Mouse (Mus musculus) forebrain, embryonic 10.5 days (tissue): Measurements from ENCODE around the gene Car2. TPM values are rescaled to one million over a fixed set of nuclear protein-coding genes. Genes with fewer than 3 reads are reported as not detected.

Experiments used
- DNase-seq: peaks from one replicate; pipeline ENCODE4 v3.0.0-alpha.2; 2017; ENCODE audit warnings: low spot score; ENCODE audit errors: extremely low spot score
- H3K27ac ChIP-seq: fragments of 300-500 bp; sonication (generic); 2 replicates; pipeline ENCODE4 v1.5.1; 2016; ENCODE audit warnings: mild to moderate bottlenecking
- H3K27me3 ChIP-seq: fragments of 300-500 bp; sonication (generic); 2 replicates; pipeline ENCODE4 v1.6.1; 2016; ENCODE audit warnings: mild to moderate bottlenecking; ENCODE audit not compliant: poor library complexity, severe bottlenecking
- H3K36me3 ChIP-seq: fragments of 300-500 bp; sonication (generic); replicated peaks from 2 replicates; pipeline ENCODE4 v1.6.1; 2016; ENCODE audit warnings: mild to moderate bottlenecking, moderate library complexity
- H3K4me1 ChIP-seq: fragments of 300-500 bp; sonication (generic); 2 replicates; pipeline ENCODE4 v1.6.1; 2016
- H3K4me3 ChIP-seq: fragments of 300-500 bp; sonication (generic); 2 replicates; pipeline ENCODE4 v1.5.1; 2016; ENCODE audit warnings: mild to moderate bottlenecking, moderate library complexity
- H3K9me3 ChIP-seq: fragments of 300-500 bp; sonication (generic); 2 replicates; pipeline ENCODE4 v1.6.1; 2016; ENCODE audit warnings: mild to moderate bottlenecking, moderate library complexity
- WGBS: fragments of 180-500 bp; shearing (Covaris S2); methylation state at CpG from one replicate; pipeline ENCODE4 v1.1.7; 2016; 5-methylcytosine and 5-hydroxymethylcytosine counted together
- polyA plus RNA-seq: library from polyadenylated mRNA; unstranded; fragments of >200 nt; fragmentation: Nextera tagmentation; extraction: Ambion mirVana; gene quantifications from 2 replicates; pipeline ENCODE4 v1.2.1, GENCODE M21; 2016

The Car2 gene
- polyA plus RNA-seq, 1 experiment from 2014 or later: 120 TPM

GRCm38 (mm10) chr3:14863922-14864321 lies 22.2 kb upstream of the Car2 start:
- Histone ChIP-seq H3K4me3 (no peak overlapping the region), H3K9me3 (no peaks in the 10 kb centered on the region), H3K36me3 (no peaks in the 10 kb centered on the region), H3K27ac (no peak overlapping the region), H3K27me3 (0 out of 2 replicates have a peak, but pooled peaks cover 2% of the 10 kb centered on the region), H3K4me1 (peaks cover 19% of the 10 kb centered on the region)
- no peak for DNase-seq
- WGBS: 89% methylated on average over 2 of the region's 2 CpGs

GRCm38 (mm10) chr3:14865941-14866340 lies 20.1 kb upstream of the Car2 start:
- no peak for DNase-seq
- H3K36me3 ChIP-seq: no peaks in the 10 kb centered on the region
- H3K4me3 ChIP-seq: no peak overlapping the region
- peaks cover 6% of the 10 kb centered on the region; the same call in 1 of the 2 replicates for H3K27me3 ChIP-seq
- no peaks in the 10 kb centered on the region for H3K9me3 ChIP-seq
- H3K27ac ChIP-seq: no peak overlapping the region
- H3K4me1 ChIP-seq: peaks cover 25% of the 10 kb centered on the region
- WGBS: 69% methylated on average over 2 of the region's 2 CpGs

- H3K4me1 ChIP-seq: peaks cover 5% of the 10 kb centered on the region; the same call in 1 of the 2 replicates
- DNase-seq: peak; percentile 70
- no peak overlapping the region for H3K4me3 ChIP-seq
- H3K27ac ChIP-seq: no peak overlapping the region
- peaks cover 6% of the 10 kb centered on the region; the same call in 1 of the 2 replicates for H3K27me3 ChIP-seq
- H3K36me3 ChIP-seq: no peaks in the 10 kb centered on the region
- WGBS: 19% methylated on average over 11 of the region's 11 CpGs
- no peaks in the 10 kb centered on the region for H3K9me3 ChIP-seq
These were observed 16.3 kb upstream of the Car2 start for GRCm38 (mm10) chr3:14869779-14870178.

- Histone ChIP-seq H3K4me3 (no peak overlapping the region), H3K36me3 (no peaks in the 10 kb centered on the region), H3K27ac (no peak overlapping the region), H3K27me3 (peaks cover 6% of the 10 kb centered on the region; the same call in 1 of the 2 replicates), H3K4me1 (peaks cover 5% of the 10 kb centered on the region; the same call in 1 of the 2 replicates), H3K9me3 (no peaks in the 10 kb centered on the region)
- WGBS: 76% methylated on average over 1 of the region's 1 CpGs
- DNase-seq: no peak
These were observed 15.5 kb upstream of the Car2 start for GRCm38 (mm10) chr3:14870528-14870927.

- Histone ChIP-seq H3K27me3 (peaks cover 6% of the 10 kb centered on the region; the same call in 1 of the 2 replicates), H3K9me3 (no peaks in the 10 kb centered on the region), H3K27ac (no peak overlapping the region), H3K4me1 (peaks cover 5% of the 10 kb centered on the region; the same call in 1 of the 2 replicates), H3K4me3 (no peak overlapping the region), H3K36me3 (no peaks in the 10 kb centered on the region)
- no peak for DNase-seq
- WGBS: 55% methylated on average over 7 of the region's 7 CpGs
These were observed 14.7 kb upstream of the Car2 start for GRCm38 (mm10) chr3:14871386-14871785.

GRCm38 (mm10) chr3:14874402-14875040 lies 11.6 kb upstream of the Car2 start:
- Histone ChIP-seq H3K9me3 (no peaks in the 10 kb centered on the region), H3K4me3 (no peak overlapping the region), H3K4me1 (peaks cover 5% of the 10 kb centered on the region; the same call in 1 of the 2 replicates), H3K27me3 (no peaks in the 10 kb centered on the region), H3K36me3 (no peaks in the 10 kb centered on the region), H3K27ac (no peak overlapping the region)
- WGBS: 51% methylated on average over 8 of the region's 8 CpGs
- DNase-seq: no peak

GRCm38 (mm10) chr3:14876325-14876918 lies 9.7 kb upstream of the Car2 start:
- no peaks in the 10 kb centered on the region for H3K27me3 ChIP-seq
- H3K36me3 ChIP-seq: no peaks in the 10 kb centered on the region
- DNase-seq: no peak
- no peak overlapping the region for H3K27ac ChIP-seq
- H3K4me1 ChIP-seq: no peaks in the 10 kb centered on the region
- WGBS: 81% methylated on average over 9 of the region's 9 CpGs
- H3K4me3 ChIP-seq: no peak overlapping the region
- no peaks in the 10 kb centered on the region for H3K9me3 ChIP-seq

- WGBS: 85% methylated on average over 7 of the region's 7 CpGs
These were observed 8.7 kb upstream of the Car2 start for GRCm38 (mm10) chr3:14877251-14877909.

GRCm38 (mm10) chr3:14878749-14879223 lies 7.3 kb upstream of the Car2 start:
- Histone ChIP-seq H3K9me3 (no peaks in the 10 kb centered on the region), H3K4me3 (no peak overlapping the region), H3K36me3 (no peaks in the 10 kb centered on the region), H3K27me3 (0 out of 2 replicates have a peak, but pooled peaks cover 4% of the 10 kb centered on the region), H3K4me1 (no peaks in the 10 kb centered on the region), H3K27ac (no peak overlapping the region)
- no peak for DNase-seq
- 80% methylated on average over 6 of the region's 6 CpGs for WGBS

More at GRCm38 (mm10) chr3:14877251-14877909, 8.7 kb upstream of the Car2 start:
- no peak for DNase-seq
- Histone ChIP-seq H3K36me3 (no peaks in the 10 kb centered on the region), H3K27me3 (no peaks in the 10 kb centered on the region), H3K4me1 (no peaks in the 10 kb centered on the region), H3K9me3 (no peaks in the 10 kb centered on the region), H3K4me3 (no peak overlapping the region), H3K27ac (no peak overlapping the region)

GRCm38 (mm10) chr3:14879293-14879692 lies 6.8 kb upstream of the Car2 start:
- Histone ChIP-seq H3K27me3 (0 out of 2 replicates have a peak, but pooled peaks cover 4% of the 10 kb centered on the region), H3K36me3 (no peaks in the 10 kb centered on the region), H3K4me1 (no peaks in the 10 kb centered on the region), H3K9me3 (no peaks in the 10 kb centered on the region), H3K4me3 (no peak overlapping the region), H3K27ac (no peak overlapping the region)
- no peak for DNase-seq
- 88% methylated on average over 3 of the region's 3 CpGs for WGBS

- 78% methylated on average over 2 of the region's 2 CpGs for WGBS
- H3K27ac ChIP-seq: no peak overlapping the region
- DNase-seq: no peak
- H3K27me3 ChIP-seq: peaks cover 9% of the 10 kb centered on the region; the same call in 1 of the 2 replicates
- no peaks in the 10 kb centered on the region for H3K36me3 ChIP-seq
- H3K4me1 ChIP-seq: no peaks in the 10 kb centered on the region
- no peaks in the 10 kb centered on the region for H3K9me3 ChIP-seq
- H3K4me3 ChIP-seq: no peak overlapping the region
These were observed 5.8 kb upstream of the Car2 start for GRCm38 (mm10) chr3:14880277-14880676.

- Histone ChIP-seq H3K27ac (no peak overlapping the region), H3K4me3 (no peak overlapping the region), H3K36me3 (no peaks in the 10 kb centered on the region), H3K27me3 (peaks cover 16% of the 10 kb centered on the region), H3K4me1 (peaks cover 8% of the 10 kb centered on the region), H3K9me3 (no peaks in the 10 kb centered on the region)
- no peak for DNase-seq
These were observed 4.1 kb upstream of the Car2 start for GRCm38 (mm10) chr3:14882005-14882404.

- H3K36me3 ChIP-seq: no peaks in the 10 kb centered on the region
- no peak overlapping the region for H3K27ac ChIP-seq
- H3K27me3 ChIP-seq: peaks cover 23% of the 10 kb centered on the region
- H3K4me3 ChIP-seq: no peak overlapping the region
- 80% methylated on average over 3 of the region's 3 CpGs for WGBS
- no peaks in the 10 kb centered on the region for H3K9me3 ChIP-seq
- peaks cover 8% of the 10 kb centered on the region for H3K4me1 ChIP-seq
- DNase-seq: no peak
These were observed 3.3 kb upstream of the Car2 start for GRCm38 (mm10) chr3:14882756-14883155.
